Mouse (Mus musculus): Measurements from ENCODE around the gene Myh6. TPM values are rescaled to one million over a fixed set of nuclear protein-coding genes. Genes with fewer than 3 reads are reported as not detected.
"Not testable (repeated sequence)": the region's sequence is repeated elsewhere in the genome, so short reads cannot be mapped to it uniquely, and the experiment has no call there.

The Myh6 gene
- polyA plus RNA-seq, 1 experiment from 2014 or later: 0.69 TPM

- Histone ChIP-seq H3K27ac (replicated peaks) (no peak within 1 kb of the TSS), H3K9me3 (replicated peaks) (no peaks in the 10 kb centered on the region), H3K4me2 (no peak within 1 kb of the TSS), H3K4me3 (replicated peaks) (no peak within 1 kb of the TSS), H3K4me1 (replicated peaks) (no peaks in the 10 kb centered on the region), H3K9ac (no peak within 1 kb of the TSS), H3K36me3 (replicated peaks) (no peaks in the 10 kb centered on the region), H3K27me3 (no peaks in the 10 kb centered on the region; the same call in none of the 2 replicates)
- WGBS (ENCODE audit: insufficient replicate concordance): 44% methylated on average over 11 of the region's 11 CpGs
- no peak for ATAC-seq (ENCODE audit: insufficient read depth)
Measured at GRCm38 (mm10) chr14:54994136-54994868, 27.6 kb upstream of the Myh6 start, which contains the start of gene Myh7. Gene Myh7, minus strand, starts transcription at chr14:54994626.

- Histone ChIP-seq H3K9ac (no peak overlapping the region), H3K36me3 (replicated peaks) (no peaks in the 10 kb centered on the region), H3K4me2 (no peak overlapping the region), H3K9me3 (replicated peaks) (no peaks in the 10 kb centered on the region), H3K4me1 (replicated peaks) (no peaks in the 10 kb centered on the region), H3K27me3 (no peaks in the 10 kb centered on the region; the same call in none of the 2 replicates), H3K27ac (replicated peaks) (no peak overlapping the region), H3K4me3 (replicated peaks) (no peak overlapping the region)
- WGBS (ENCODE audit: insufficient replicate concordance): 48% methylated on average over 10 of the region's 10 CpGs
- no peak for ATAC-seq (ENCODE audit: insufficient read depth)
Measured at GRCm38 (mm10) chr14:54993636-54994035, 26.9 kb upstream of the Myh6 start.

- WGBS (ENCODE audit: insufficient replicate concordance): 68% methylated on average over 10 of the region's 10 CpGs
- no peak for ATAC-seq (ENCODE audit: insufficient read depth)
- H3K4me2 ChIP-seq: no peak overlapping the region
- H3K27ac ChIP-seq (replicated peaks): no peak overlapping the region
- no peaks in the 10 kb centered on the region for H3K9me3 ChIP-seq (replicated peaks)
- no peaks in the 10 kb centered on the region for H3K36me3 ChIP-seq (replicated peaks)
- H3K4me3 ChIP-seq (replicated peaks): no peak overlapping the region
- no peaks in the 10 kb centered on the region for H3K4me1 ChIP-seq (replicated peaks)
- no peaks in the 10 kb centered on the region; the same call in none of the 2 replicates for H3K27me3 ChIP-seq
- no peak overlapping the region for H3K9ac ChIP-seq
Measured at GRCm38 (mm10) chr14:54992196-54992595, 25.5 kb upstream of the Myh6 start.

- 68% methylated on average over 8 of the region's 8 CpGs for WGBS (ENCODE audit: insufficient replicate concordance)
- Histone ChIP-seq H3K9me3 (replicated peaks) (no peaks in the 10 kb centered on the region), H3K4me3 (replicated peaks) (no peak overlapping the region), H3K9ac (no peak overlapping the region), H3K27me3 (no peaks in the 10 kb centered on the region), H3K36me3 (replicated peaks) (no peaks in the 10 kb centered on the region), H3K4me1 (replicated peaks) (no peaks in the 10 kb centered on the region), H3K4me2 (no peak overlapping the region), H3K27ac (replicated peaks) (no peak overlapping the region)
- no peak for ATAC-seq (ENCODE audit: insufficient read depth)
Measured at GRCm38 (mm10) chr14:54989886-54990441, 23.2 kb upstream of the Myh6 start.

- Histone ChIP-seq H3K9me3 (replicated peaks) (no peaks in the 10 kb centered on the region), H3K4me1 (replicated peaks) (no peaks in the 10 kb centered on the region), H3K27ac (replicated peaks) (no peak overlapping the region), H3K4me2 (no peak overlapping the region), H3K4me3 (replicated peaks) (no peak overlapping the region), H3K27me3 (no peaks in the 10 kb centered on the region), H3K9ac (no peak overlapping the region), H3K36me3 (replicated peaks) (no peaks in the 10 kb centered on the region)
- no peak for ATAC-seq (ENCODE audit: insufficient read depth)
- WGBS (ENCODE audit: insufficient replicate concordance): 67% methylated on average over 13 of the region's 13 CpGs
Measured at GRCm38 (mm10) chr14:54988882-54989281, 22.2 kb upstream of the Myh6 start.

GRCm38 (mm10) chr14:54988350-54988874 is 21.7 kb upstream of the Myh6 start:
- 74% methylated on average over 9 of the region's 9 CpGs for WGBS (ENCODE audit: insufficient replicate concordance)
- H3K4me3 ChIP-seq (replicated peaks); H3K27me3 ChIP-seq; H3K4me2 ChIP-seq; H3K9ac ChIP-seq; ATAC-seq (ENCODE audit: insufficient read depth); H3K36me3 ChIP-seq (replicated peaks); H3K4me1 ChIP-seq (replicated peaks); H3K27ac ChIP-seq (replicated peaks); H3K9me3 ChIP-seq (replicated peaks): not testable (repeated sequence)

- Histone ChIP-seq H3K9ac (no peak overlapping the region), H3K4me1 (replicated peaks) (no peaks in the 10 kb centered on the region), H3K27me3 (no peaks in the 10 kb centered on the region), H3K4me2 (no peak overlapping the region), H3K4me3 (replicated peaks) (no peak overlapping the region), H3K9me3 (replicated peaks) (no peaks in the 10 kb centered on the region), H3K36me3 (replicated peaks) (no peaks in the 10 kb centered on the region), H3K27ac (replicated peaks) (no peak overlapping the region)
- 80% methylated on average over 7 of the region's 7 CpGs for WGBS (ENCODE audit: insufficient replicate concordance)
- ATAC-seq (ENCODE audit: insufficient read depth): no peak
Measured at GRCm38 (mm10) chr14:54981934-54982333, 15.2 kb upstream of the Myh6 start.

- ATAC-seq (ENCODE audit: insufficient read depth): no peak
- 81% methylated on average over 8 of the region's 8 CpGs for WGBS (ENCODE audit: insufficient replicate concordance)
- H3K36me3 ChIP-seq (replicated peaks): no peaks in the 10 kb centered on the region
Measured at GRCm38 (mm10) chr14:54978664-54979063, 11.9 kb upstream of the Myh6 start.

GRCm38 (mm10) chr14:54976633-54977032 is 9.9 kb upstream of the Myh6 start, which contains the start of gene Gm17428:
Gene Gm17428, plus strand, starts transcription at chr14:54976933.
- no peaks in the 10 kb centered on the region for H3K4me1 ChIP-seq (replicated peaks)
- H3K27me3 ChIP-seq: no peaks in the 10 kb centered on the region
- no peak within 1 kb of the TSS for H3K9ac ChIP-seq
- H3K36me3 ChIP-seq (replicated peaks): no peaks in the 10 kb centered on the region
- no peaks in the 10 kb centered on the region for H3K9me3 ChIP-seq (replicated peaks)
- H3K4me3 ChIP-seq (replicated peaks): no peak within 1 kb of the TSS
- no peak within 1 kb of the TSS for H3K4me2 ChIP-seq
- H3K27ac ChIP-seq (replicated peaks): no peak within 1 kb of the TSS
- WGBS (ENCODE audit: insufficient replicate concordance): 35% methylated on average over 1 of the region's 1 CpGs
- no peak for ATAC-seq (ENCODE audit: insufficient read depth)

More at GRCm38 (mm10) chr14:54978664-54979063, 11.9 kb upstream of the Myh6 start:
- Histone ChIP-seq H3K9ac (no peak overlapping the region), H3K9me3 (replicated peaks) (no peaks in the 10 kb centered on the region), H3K4me1 (replicated peaks) (no peaks in the 10 kb centered on the region), H3K4me3 (replicated peaks) (no peak overlapping the region), H3K4me2 (no peak overlapping the region), H3K27me3 (no peaks in the 10 kb centered on the region), H3K27ac (replicated peaks) (no peak overlapping the region)

- 63% methylated on average over 6 of the region's 6 CpGs for WGBS (ENCODE audit: insufficient replicate concordance)
- Histone ChIP-seq H3K9me3 (replicated peaks) (no peaks in the 10 kb centered on the region), H3K4me1 (replicated peaks) (no peaks in the 10 kb centered on the region)
Measured at GRCm38 (mm10) chr14:54974068-54974791, 7.5 kb upstream of the Myh6 start.

GRCm38 (mm10) chr14:54972786-54973185 is 6.1 kb upstream of the Myh6 start:
- not testable (repeated sequence) for H3K27ac ChIP-seq (replicated peaks); ATAC-seq (ENCODE audit: insufficient read depth); H3K36me3 ChIP-seq (replicated peaks); H3K27me3 ChIP-seq; H3K9me3 ChIP-seq (replicated peaks); H3K4me3 ChIP-seq (replicated peaks); H3K4me2 ChIP-seq; H3K4me1 ChIP-seq (replicated peaks); H3K9ac ChIP-seq
- 73% methylated on average over 11 of the region's 11 CpGs for WGBS (ENCODE audit: insufficient replicate concordance)

More at GRCm38 (mm10) chr14:54974068-54974791, 7.5 kb upstream of the Myh6 start:
- H3K27me3 ChIP-seq: no peaks in the 10 kb centered on the region
- no peak overlapping the region for H3K4me2 ChIP-seq
- no peaks in the 10 kb centered on the region for H3K36me3 ChIP-seq (replicated peaks)
- no peak overlapping the region for H3K4me3 ChIP-seq (replicated peaks)
- no peak for ATAC-seq (ENCODE audit: insufficient read depth)
- no peak overlapping the region for H3K27ac ChIP-seq (replicated peaks)
- H3K9ac ChIP-seq: no peak overlapping the region
